Mouse (Mus musculus): Measurements from ENCODE around the gene Cnr2.

Cnr2 gene

DNA sequence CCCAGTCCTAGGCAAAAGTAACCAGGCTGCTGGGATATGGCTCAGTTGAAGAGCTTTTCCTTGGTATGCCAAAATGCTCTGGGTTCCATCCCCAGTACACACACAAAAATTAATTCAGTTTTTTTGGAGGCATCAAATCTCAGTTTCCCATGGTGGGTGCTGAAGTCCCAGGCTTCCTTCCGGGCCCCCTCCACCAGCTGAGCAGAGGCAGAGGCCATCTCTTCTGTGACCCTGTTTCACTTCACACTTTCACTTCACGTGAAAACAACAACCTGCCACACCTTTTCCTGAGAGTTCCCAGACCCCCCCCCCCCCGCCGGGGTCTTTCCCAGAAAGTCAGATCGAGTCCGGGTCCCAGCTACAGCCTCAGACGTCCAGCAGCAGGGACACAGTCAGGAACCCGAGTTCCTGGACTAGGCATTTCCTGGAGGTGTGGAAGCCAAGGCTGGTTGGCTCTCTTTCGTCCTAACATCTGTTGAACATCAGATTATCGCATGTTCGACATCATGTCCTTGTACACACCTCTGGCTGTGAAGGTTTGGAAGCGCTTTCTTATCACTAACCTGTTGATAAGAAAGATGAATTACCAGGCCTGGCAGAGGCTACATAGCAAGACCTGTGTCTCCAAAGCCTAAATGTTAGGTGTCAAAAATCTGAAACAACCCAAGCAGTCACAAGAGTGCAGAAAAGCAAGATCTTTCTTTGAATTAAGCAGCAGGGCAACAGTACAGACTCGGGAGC is 14.3 kb downstream of the Cnr2 start:
- no peak for DNase-seq

- DNase-seq = peak; percentile 52
These were observed 16.3 kb downstream of the Cnr2 start for GRCm38 (mm10) chr4:135911531-135911930.

DNA sequence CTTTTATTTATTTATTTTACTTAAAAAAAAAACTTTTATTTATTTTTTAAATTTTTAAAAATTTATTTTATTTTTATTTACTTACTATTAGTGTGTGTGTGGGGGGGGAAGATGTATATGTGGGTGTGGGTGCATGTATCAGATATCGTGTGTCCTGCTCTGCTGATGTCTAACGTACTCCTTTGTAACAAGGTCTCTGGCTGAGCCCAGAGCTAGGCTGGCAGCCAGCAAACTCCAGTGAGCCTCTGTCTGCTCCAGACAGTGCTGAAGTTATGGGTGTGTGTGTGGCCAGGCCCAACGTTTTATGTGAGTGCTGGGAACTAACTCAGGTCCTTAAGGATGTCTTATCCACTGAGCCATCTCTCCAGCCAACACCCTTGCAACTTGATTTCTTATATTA is 17.0 kb downstream of the Cnr2 start:
- DNase-seq = peak; percentile 37

DNA sequence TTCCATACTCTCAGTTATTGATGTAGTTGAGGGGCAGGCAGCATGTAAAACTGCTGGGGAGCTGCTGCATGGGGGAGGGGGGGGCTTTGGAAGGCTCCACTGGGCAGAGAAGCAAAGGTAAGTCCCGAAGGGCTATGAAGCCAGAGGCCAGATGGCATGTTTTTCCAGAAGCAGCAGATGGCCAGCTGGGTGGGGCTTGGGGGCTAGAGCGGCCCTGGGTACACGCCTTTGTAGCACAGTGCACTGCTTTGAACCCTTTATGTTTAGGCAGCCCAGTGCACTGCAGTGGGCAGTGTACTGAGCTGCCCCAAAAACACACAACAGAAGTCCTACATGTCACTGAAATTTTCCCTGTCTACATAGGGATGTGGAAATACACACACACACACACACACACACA is 17.6 kb downstream of the Cnr2 start:
- DNase-seq = no peak

DNA sequence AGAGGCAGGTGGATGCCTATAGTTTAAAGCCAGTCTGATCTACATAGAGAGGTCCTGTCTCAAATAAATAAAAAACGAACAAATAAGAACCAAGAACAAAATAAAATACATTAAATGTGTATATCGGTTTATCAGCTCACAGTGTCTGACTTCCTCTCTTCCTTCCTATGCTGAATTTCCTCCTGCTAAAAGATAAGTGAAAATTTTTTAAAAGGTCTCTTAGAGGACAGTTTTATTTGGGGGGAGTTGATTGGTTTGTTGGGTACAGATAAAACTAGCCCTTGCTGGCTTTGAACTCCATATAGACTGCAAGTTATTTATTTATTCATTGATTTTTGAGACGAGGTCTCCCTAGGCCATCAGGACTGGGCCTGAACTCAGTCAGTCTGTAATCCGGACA is 18.2 kb downstream of the Cnr2 start:
- DNase-seq = no peak

GRCm38 (mm10) chr4:135918635-135919279 is 23.6 kb downstream of the Cnr2 start:
- DNase-seq = no peak

DNA sequence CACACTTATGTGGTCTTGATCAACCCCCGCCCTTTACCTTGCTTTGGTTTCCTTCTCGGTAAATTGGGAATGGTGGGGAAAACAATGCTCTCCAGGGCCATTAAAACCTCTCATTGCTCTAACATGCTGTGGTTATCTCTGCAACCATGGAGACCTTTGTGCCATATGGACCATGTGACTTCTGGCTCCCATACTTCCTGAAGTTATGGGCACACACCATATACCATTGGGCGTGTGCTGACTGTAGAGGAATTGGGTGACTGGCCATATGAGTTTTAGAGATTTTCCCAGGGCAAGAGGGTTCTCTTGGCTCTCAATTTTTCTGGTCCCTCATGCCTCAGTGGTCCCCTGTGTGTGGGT is 24.1 kb downstream of the Cnr2 start:
- no peak for DNase-seq

GRCm38 (mm10) chr4:135920304-135921241 is 25.4 kb downstream of the Cnr2 start, which contains the start of gene Fuca1:
Gene Fuca1, plus strand, starts transcription at chr4:135920735.
- peak; percentile 98 for DNase-seq

DNA sequence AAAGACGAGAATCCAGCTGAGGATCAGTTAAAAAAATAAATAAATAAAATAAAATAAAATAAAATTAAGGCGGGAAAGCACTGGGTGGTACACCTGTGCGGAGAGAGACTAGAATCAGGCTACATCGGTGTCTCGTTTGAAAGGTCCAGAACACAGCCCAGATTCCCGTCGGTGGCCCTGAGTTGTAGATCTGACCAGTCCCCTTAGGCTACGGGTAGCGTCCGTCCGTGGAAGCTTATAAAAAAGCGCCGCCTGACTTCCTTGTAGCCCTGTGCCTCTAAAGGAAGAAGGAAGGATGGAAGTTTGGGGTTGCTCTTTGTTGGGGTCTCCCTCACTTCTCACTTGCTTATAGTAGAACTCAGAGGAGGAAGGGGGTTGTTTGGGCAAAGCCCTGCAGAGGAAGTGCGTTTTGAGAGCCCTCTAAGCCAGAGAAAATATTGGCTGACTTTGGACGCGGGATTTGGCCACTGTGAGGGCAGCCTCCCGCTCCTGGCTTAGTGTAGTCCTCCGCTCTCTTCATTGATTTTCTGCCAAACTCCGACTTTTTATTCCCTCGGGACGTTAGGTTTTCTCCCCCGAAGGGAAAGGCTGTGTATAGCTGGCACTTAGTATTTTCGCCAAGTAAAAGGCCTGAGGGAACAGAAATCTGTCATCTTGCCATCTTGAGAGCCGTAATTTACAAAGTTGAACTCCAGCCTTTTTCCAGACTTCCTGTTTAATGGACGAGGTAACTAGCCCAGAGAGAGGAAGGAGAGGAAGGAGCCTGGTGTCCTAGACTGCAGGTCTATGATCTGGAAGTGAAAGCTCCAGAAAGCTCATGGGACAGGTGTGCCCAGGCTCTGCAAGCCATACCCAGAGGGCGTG is 26.3 kb downstream of the Cnr2 start:
- DNase-seq = peak; percentile 51

GRCm38 (mm10) chr4:135922190-135922589 is 27.0 kb downstream of the Cnr2 start:
- DNase-seq = no peak

GRCm38 (mm10) chr4:135924418-135924817 is 29.2 kb downstream of the Cnr2 start:
- no peak for DNase-seq

DNA sequence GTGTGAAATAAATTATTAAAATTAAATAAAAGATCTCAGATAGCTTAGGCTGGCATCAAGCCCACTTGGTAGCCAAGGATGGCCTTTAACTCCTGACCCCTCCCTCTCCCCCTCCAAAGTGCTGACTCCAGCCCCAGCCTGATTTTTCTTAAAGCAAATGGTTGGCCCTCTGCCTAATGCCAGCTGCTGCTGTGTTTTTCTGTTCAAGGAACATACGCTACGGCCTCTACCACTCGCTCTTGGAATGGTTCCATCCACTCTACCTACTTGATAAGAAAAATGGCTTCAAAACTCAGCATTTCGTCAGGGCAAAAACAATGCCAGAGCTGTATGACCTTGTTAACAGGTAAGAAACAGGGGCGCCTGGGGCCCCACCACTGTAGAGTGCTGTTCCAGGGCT is 30.1 kb downstream of the Cnr2 start:
- peak; percentile 37 for DNase-seq

- DNase-seq = no peak
These were observed 31.1 kb downstream of the Cnr2 start for GRCm38 (mm10) chr4:135926195-135926808.

DNA sequence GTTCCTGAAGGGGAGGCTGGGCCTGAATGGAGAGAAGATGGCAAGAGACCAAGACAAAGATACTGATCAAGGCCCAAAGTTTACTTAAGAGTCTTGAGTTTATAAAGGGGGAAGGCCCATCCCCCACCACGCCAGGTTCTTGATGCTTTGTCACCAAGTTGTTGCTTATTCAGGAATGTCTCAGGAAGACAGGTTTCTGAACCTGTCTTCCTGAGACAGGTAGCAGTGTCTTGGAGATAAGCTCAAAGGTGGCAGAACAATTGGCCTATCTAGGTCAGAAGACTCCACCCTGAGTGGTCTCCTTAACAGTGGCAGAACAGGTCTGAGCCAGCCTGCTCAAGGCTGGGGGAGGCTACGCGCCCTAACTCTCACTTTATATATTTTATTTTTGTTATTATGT is 31.7 kb downstream of the Cnr2 start:
- no peak for DNase-seq

- DNase-seq = no peak
These were observed 33.2 kb downstream of the Cnr2 start for GRCm38 (mm10) chr4:135928376-135928775.

DNA sequence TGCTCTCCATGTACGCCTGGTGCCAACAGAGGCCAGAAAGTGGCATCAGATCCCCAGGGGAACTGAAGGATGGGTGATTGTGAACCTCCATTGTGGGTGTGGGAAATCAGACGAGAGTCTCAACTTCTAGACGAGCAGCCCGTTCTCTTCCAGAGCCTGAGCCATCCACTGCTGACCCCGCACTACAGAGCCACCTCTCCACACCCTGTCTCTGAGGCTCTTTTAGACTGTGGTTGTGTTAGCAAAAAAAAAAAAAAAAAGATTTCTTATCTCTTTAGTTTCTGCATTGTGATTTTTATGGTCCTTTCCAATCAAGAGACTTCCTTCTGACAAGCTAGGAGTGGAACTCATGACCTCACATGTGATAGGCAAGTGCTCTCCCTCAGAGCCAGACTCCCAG is 34.2 kb downstream of the Cnr2 start:
- DNase-seq = no peak

DNA sequence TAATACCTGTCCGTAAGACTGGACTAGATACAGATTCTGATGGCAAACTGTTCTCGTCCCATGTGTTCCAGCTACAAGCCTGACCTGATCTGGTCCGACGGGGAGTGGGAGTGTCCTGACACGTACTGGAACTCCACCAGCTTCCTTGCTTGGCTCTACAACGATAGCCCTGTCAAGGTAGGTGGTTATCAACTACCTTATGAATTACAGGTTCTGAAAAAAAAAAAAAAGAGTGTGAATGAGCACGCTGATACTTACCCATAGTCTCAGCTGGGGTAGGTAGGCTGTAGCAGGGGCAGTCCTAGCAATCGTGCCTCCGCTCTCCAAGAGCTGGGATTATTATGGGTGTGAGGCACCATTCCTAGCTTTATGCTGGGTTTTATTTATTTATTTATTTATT is 34.6 kb downstream of the Cnr2 start:
- DNase-seq = no peak

GRCm38 (mm10) chr4:135930239-135930638 is 35.0 kb downstream of the Cnr2 start:
- DNase-seq = no peak

DNA sequence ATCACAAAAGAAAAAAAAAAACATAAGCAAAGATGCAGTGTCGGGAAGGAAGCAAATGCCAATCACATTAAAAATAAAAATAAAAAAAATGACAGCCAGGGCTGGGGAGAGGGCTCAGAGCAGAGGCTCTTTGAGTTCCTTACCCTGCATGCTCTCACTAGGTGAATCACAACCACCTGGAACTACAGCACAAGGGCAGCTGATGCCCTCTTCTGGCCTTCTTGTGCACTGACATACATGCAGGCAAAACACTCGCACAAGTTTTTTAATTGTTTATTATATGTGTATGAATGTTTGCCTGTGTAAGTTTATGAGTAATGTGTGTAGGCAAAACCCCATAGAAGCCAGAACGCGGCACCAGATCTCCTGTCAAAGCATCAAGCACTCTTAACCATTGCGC is 36.6 kb downstream of the Cnr2 start:
- DNase-seq = peak; percentile 49

DNA sequence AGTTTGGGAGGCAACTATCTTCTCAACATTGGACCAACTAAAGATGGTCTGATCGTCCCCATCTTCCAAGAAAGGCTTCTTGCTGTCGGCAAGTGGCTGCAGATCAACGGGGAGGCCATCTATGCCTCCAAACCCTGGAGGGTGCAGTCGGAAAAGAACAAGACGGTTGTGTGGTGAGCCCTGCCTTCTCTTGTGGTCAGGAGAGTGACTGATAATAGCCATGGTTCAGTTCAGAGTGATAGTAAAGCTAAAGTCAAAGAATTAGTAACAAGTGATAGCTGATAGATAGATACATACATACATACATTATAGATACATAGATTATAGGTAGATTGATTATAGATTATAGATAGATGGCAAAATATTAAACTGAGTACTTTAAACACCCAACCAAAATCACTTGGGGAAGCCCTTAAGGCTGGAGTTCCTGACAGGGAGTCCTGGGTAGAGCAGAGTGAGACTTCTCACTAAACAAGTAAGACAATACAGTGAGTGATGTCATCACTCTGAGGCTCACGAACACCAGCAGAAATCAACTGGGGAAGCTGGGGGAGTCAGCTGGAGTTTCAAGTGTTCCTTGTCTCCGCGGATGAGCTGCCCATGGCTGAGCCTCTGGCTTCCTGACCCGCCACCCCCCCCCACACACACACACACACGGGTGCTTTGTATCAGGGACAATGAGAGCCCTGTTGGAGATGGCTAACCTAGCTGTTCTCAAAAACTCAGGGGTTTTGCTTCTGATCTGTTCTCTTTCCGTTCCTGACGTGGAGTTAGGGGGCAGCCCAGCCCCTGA is 39.7 kb downstream of the Cnr2 start:
- DNase-seq = no peak

- DNase-seq = no peak
These were observed 40.3 kb downstream of the Cnr2 start for GRCm38 (mm10) chr4:135935502-135935901.
